Mouse (Mus musculus): ENCODE results near the gene Il1f10. TPM values are rescaled to one million over a fixed set of nuclear protein-coding genes. Genes with fewer than 3 reads are reported as not detected.

The Il1f10 gene
- polyA plus RNA-seq (2015; fragmentation: Nextera tagmentation; extraction: Ambion mirVana): not detected in 2 replicates

DNA sequence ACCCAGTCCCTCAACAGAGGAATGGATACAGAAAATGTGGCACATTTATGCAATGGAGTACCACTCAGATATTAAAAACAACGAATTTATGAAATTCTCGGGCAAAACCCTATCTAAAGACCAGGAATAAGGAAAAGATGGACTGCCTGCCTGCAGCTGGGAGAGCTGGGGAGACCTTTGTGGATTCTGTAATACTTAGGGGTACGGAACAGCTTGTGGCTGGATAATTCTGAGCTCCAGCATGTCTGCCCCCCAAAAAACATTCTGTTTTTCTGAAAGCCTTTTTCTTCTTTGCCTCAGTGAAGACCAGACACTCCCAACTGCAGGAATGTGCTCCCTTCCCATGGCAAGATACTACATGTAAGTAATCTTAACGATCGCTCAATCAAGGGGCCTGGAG, at the start of gene Il1f10:
TSS of gene Il1f10 (plus strand) at position 301 of the 400 bp plus-strand sequence.

GRCm38 (mm10) chr2:24276654-24277053, 14.3 kb upstream of the Il1f10 start, which contains the start of gene Il1f5:
Gene Il1f5 (plus strand): TSS chr2:24276954.

GRCm38 (mm10) chr2:24336545-24336944, 45.5 kb downstream of the Il1f10 start, which contains the start of gene Il1rn:
Gene Il1rn (plus strand): TSS chr2:24336853.

Other genes starting within 250 kb of the Il1f10 start
- 9.0 and 12.9 TPM in 2 replicates for gene Hnmt, start 241.8 kb upstream of the Il1f10 start, polyA plus RNA-seq (2015; fragmentation: Nextera tagmentation; extraction: Ambion mirVana)
- not detected in 2 replicates for gene Tbpl2, start 194.6 kb upstream of the Il1f10 start, polyA plus RNA-seq (2015; fragmentation: Nextera tagmentation; extraction: Ambion mirVana)
- not detected in 2 replicates for gene Il1f8, start 138.0 kb upstream of the Il1f10 start, polyA plus RNA-seq (2015; fragmentation: Nextera tagmentation; extraction: Ambion mirVana)
- 0.40 TPM in 1 of 2 replicates, not detected in the other for gene Il1f9, start 104.7 kb upstream of the Il1f10 start, polyA plus RNA-seq (2015; fragmentation: Nextera tagmentation; extraction: Ambion mirVana)
- gene Il1f6, start 75.8 kb upstream of the Il1f10 start, polyA plus RNA-seq (2015; fragmentation: Nextera tagmentation; extraction: Ambion mirVana): not detected in 2 replicates
- gene Il1f5, start 14.2 kb upstream of the Il1f10 start, polyA plus RNA-seq (2015; fragmentation: Nextera tagmentation; extraction: Ambion mirVana): 0.16 and 0.30 TPM in 2 replicates
- gene Il1rn, start 45.7 kb downstream of the Il1f10 start, polyA plus RNA-seq (2015; fragmentation: Nextera tagmentation; extraction: Ambion mirVana): 17.7 and 17.9 TPM in 2 replicates
- 10.4 and 11.4 TPM in 2 replicates for gene Psd4, start 76.4 kb downstream of the Il1f10 start, polyA plus RNA-seq (2015; fragmentation: Nextera tagmentation; extraction: Ambion mirVana)
- gene Pax8, start 184.4 kb downstream of the Il1f10 start, polyA plus RNA-seq (2015; fragmentation: Nextera tagmentation; extraction: Ambion mirVana): not detected in 2 replicates

All from urinary bladder, postnatal 0 days (tissue).